Mouse (Mus musculus): ENCODE results near the gene Kcnn3.

Kcnn3 gene

DNA sequence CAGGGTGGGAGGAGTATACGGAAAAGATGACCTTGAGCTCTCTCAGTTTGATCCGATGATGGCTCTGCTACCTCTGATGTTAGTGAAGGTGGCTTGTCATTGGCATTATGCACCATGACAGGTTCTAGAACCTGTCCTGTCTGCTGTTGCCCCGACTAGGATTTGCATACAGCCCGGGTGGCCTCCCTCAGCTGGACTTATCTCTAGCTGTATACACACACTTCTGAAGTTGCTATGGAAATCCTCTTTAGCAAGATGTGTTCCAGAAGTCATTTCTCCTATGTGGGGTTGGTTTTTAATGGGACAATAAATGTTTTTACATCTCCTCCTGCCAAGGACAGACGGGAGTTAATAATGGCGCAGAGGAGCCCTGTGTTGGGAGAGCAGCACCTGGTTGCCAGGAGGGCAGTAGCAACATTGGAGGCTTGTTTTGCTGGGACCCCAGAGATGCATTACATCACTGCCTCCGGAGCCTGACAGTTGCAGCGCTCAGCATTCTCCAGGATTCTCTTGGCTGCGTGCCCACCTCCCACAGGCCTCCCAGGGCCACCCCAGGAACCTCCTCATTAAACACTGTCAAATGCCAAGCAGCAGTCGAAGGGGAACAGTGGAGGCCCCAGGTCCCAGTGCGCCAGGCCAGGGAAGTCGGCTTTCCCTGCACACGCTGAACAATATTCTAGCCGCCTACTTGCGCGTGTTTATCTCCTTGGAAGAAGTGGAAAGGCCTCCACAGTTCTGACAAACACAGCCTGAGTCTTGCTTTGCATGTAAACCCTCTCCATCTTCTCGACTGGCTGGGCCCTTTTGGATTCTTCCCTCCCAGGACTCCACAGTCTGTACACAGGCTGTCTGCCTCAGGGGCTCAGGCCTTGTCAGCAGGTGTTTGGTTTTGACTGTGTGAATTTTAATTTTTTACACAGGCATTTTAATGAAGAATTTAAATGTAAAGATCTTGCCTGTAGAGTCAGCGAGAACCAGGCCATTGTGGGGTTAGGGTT is 93.9 kb downstream of the Kcnn3 start:
- in situ Hi-C loops (cut with MboI, MseI): no loop called here

DNA sequence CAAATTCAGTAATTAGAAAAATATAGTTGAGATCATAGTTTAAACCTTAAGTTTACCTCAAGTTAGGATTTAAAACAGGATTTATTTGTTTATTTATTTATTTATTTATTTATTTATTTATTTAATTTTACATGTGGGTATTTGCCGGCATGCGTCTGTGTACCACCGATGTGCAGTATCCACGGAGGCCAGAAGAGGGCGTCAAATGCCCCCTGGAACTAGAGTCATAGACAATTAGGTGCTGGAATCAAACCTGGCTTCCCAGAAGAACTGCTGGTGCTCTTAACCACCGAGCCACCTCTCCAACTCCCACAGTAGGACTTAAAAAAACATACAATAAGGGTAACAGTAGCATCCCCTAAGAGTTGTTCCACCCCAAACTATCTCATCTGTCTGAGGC is 96.9 kb downstream of the Kcnn3 start:
- in situ Hi-C loops (cut with MboI, MseI): no loop called here

DNA sequence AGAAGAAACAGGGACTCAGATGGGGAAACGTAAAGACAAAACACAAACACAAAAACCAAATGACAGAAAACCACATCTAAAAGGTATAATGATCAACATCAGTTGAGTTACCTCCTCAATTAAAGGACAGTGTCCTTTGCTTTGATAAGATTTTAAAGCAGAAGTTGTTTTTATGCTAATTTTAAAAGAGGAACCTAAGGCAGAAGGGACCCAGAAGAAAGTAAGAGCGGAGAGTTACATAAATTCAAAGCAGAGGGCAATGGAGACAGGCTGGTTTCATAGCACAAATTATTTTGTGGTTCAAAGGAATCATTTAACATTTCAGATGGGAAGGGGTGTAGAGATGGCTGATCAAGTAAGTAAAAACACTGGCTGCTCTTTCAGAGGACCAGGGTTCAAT is 97.4 kb downstream of the Kcnn3 start:
- in situ Hi-C loops (cut with MboI, MseI): no loop called here

DNA sequence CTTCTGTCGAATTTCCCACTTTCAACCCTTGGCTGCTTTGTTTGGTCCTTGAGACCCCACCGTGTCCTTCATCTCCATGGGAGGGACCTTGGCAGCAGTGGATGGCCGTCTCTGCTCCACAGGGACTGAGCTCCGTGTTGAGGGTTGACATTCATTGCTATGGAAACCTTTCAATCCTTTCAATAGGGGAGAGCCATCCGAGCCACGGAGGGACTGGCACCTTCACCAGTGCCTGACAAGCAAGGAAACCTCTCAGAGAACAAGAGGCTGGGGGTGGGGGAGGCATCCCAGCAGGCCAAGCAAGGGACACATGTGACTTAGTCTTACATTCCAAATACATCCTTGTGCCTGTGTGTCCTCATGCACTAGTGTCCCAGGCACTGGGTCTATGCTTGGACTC is 102.9 kb downstream of the Kcnn3 start:
- in situ Hi-C loops (cut with MboI, MseI): no loop called here

DNA sequence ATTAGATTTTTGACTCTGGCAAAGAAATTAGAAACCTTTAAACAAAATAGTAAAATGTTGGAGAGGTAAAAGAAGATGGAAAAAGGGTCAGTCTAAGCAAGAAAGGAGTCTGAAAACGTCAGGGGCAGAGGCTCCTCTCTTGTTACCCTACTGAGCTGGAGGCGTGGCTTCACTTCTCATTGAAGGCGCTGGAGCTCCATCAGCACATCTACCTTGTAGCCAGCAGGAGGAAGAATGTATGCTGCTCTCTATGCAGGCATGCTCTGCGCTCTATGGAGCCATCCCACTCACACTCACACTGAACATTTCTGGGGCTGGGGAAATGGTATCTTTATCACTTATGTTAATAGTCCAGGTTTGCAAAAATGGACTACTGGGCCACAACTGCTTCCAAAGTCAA is 103.6 kb downstream of the Kcnn3 start:
- in situ Hi-C loops (cut with MboI, MseI): no loop called here

DNA sequence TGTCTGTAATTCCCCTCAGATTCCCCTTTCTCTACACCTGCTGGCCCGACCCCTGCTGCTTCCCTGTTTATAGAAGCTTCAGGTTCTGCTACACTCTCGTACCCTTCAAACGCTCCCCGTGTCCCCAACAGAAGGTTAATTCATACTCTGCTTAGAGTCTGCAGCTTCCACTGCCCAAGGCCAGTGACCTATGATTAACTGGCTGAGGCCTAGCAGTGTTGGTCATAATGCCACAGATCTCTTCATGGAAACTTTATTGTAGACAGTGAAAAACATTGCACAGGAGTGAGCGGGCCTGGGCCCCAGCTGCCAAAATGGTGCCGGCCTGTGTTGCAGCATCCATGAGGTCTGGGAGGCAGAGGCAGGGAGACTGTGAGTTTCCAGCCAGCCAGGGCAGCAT is 104.0 kb downstream of the Kcnn3 start:
- in situ Hi-C loops (cut with MboI, MseI): no loop called here

DNA sequence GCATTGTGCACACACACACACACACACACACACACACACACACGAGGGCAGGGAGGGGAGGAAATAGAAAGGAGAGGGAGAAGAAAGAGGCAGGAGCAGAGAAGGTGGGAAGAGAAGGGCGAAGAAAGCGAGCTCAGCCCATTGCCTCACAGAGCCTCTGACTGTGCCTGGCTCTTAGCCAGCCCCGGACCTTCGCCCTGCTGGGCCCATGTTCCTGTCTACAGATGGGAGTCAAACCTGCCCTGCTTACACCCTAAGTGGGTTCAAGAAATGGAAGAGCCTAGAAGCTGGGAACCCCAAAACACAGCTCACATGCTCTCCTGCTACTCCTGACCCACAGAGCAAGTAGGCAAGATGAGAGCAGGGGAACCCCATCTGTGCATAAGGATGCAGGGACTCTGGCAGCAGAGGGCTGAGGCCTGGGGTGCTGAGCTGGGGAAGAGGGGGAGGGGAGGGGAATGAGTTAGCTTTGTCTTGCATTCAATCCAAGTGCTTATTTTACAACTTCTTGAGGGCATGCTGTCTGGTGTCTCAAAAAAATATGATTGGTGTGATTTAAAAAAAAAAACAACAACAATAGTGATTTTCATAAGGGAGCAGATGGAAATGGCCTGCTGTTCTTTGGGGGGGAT is 105.0 kb downstream of the Kcnn3 start:
- in situ Hi-C loops (cut with MboI, MseI): no loop called here

DNA sequence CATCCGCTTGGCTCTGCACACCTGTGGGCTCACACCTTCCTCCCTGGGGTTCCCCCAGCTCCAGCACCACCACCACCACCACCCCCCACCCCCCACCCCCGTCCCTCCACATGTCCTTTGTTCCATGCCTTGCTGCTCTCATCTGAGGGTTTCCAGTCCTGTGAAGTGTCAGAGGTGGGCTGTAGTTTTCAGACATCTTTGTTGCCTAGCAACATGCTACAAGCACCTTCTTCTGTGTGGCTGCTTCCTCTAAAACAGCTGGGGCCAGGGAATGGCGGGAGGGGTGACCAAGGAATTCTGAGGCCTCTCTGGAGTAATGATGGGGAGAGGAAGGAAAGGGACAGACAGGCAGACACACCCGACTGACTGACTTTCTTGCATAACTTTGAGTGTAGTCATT is 106.6 kb downstream of the Kcnn3 start:
- in situ Hi-C loops (cut with MboI, MseI): no loop called here

DNA sequence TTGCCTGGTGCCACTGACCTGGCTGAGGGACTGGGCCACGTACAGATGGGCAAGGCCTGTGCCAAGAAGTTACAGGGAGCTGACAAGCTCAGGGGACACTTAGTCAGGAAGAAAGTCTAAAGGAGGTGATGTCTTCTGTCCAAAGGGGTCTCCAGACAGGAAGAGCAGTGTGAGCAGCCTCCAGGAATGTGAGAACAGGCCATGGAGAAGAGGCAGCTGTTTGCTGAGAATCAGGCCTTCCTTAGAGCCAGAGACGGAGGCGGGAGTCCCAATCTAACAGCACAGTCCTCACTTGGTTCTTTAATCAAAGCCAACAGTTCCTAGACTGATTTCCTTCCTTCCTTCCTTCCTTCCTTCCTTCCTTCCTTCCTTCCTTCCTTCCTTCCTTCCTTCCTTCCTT is 109.8 kb downstream of the Kcnn3 start:
- in situ Hi-C loops (cut with MboI, MseI): no loop called here

DNA sequence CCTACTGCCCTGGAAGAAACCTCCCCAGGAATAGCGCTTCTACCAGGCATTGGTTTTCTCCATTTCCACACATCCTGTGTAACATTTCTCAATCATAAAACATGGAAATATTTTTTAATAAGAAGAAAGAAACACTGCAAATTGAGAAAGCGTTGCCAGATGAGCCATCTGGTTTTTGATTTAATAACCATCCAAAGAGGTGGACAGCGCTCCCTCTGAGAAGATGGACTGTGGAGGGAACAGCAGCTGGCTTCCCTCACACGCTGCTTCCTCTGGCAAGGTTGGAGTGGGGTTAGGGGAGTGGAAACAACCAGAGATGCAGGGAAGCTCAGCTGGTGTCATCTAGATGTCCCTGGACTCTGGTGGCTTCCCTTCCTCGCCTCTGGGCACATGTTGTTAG is 111.8 kb downstream of the Kcnn3 start:
- in situ Hi-C loops (cut with MboI, MseI): no loop called here

DNA sequence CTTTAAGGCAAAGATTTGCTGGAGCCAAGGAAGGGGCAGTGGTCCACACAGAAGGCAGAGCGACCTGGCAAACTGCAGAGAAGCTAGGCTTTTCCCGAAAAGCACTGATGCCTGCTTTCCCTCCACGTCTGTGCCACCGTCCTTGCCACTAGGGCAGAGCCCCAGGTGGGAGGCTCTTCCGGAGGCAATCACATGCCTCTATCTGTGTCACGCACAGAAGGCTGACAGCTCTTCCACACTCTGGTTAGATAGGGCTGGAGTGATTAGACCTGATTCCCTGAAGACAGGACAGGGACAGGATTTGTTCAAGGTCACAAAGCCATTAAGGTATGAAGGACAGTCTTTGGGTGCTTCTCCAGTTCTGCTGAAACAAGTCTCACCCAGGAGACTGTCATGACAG is 113.6 kb downstream of the Kcnn3 start:
- in situ Hi-C loops (cut with MboI, MseI): no loop called here

DNA sequence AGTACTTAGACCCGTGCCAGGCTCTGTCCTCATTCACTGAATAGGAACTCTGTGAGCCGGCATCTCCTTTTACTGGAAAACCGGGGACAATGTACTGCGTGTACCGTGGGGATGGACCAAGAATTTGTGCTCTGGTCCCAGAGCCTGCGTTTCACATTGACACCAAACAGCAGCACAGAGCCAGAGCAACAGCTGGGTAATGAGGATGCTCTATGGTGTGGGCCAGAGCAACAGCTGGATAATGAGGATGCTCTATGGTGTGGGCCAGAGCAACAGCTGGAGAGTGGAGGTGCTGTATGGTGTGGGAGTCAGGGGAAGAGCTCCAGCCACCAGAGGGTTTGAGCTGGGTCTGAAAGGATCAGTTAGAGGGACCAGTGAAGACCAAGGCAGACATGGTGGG is 114.0 kb downstream of the Kcnn3 start:
- in situ Hi-C loops (cut with MboI, MseI): no loop called here

DNA sequence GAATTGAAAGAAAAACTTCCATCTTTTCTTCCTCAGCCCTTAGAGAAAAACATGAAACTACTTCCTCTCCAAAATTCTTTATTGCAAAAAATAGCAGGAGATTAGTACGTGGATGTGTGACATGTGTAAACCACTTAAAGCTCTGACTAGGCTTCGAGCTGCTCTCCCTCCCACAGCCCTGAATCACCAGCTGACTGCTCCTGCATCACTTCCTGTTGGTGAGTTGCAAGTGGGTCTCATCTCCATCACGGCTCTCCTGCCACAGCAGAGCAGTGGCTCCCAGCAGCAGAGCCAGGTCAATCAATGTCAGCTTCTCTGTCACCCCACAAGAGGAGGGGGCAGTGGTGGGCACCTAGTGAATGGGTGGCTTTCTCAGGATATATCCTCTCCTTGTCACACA is 120.8 kb downstream of the Kcnn3 start:
- in situ Hi-C loops (cut with MboI, MseI): no loop called here

DNA sequence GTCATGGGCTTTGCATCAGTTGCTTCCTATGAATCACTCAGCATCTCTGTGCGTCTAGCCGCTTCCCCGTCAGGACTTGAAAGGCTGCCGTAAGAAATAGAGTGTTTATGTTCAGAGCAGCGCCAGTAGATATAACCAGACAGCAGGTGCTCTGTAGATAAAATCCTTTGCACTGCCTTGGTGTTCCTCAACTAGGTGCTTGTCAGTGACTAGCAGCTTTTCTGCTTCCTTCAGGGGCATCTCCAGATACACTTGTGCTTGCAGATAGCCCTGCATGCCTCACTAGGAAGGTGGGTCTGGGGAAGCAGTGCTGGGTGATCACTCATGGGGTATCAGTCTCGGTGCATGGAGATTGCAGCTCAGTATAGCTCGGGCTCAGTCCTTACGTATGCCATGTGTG is 123.4 kb downstream of the Kcnn3 start:
- in situ Hi-C loops (cut with MboI, MseI): no loop called here

DNA sequence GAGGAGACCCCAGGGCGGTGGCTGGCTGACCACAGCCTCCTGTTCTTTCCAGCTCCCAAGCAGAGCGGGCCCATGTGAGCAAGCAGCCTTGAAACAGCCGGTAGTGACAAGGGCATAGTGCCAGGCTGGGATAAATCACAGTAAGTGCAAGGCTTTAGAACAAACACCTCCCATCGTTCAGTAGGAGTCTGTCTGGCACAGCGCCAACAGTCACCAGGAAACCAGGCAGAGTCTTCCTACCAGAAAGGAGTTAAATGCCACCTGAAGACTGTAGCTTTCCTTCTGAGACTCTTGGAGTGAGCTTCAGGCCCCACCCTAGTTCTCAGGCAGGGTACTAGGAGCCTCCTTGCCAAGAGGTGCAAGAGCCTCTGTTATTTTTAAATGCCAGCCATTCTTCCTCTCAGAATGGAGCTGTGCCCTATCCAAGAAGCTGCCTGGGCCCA is 126.9 kb downstream of the Kcnn3 start:
- in situ Hi-C loops (cut with MboI, MseI): no loop called here

DNA sequence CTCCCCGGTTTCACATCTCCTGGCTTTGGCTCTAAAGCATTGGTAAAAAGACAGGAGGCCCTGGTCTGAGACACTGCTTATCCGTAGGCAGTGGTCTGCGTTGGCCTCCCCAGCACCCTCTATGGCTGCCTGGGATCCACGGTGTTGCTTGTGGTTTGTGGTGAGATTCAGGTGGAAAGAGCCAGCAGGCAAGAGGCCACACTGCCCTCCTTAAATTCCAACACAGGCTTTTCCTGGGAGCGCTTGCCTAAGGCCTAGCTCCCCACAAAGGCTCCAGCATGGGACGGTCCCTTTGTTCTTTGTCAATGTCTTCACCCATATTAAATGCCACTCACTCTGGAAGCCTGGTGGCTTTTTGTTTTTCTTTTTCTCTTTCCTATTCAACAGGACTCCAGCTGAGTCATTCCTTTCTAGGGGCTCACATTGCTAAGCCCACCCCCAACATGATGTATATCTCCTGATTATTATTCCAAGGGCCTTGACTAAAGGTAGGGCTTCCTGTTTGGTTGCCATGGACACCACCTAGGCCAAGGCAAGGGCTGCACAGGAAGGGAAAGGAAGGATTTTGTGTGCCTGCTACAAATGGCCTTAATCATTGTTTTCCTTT is 127.4 kb downstream of the Kcnn3 start:
- in situ Hi-C loops (cut with MboI, MseI): no loop called here

DNA sequence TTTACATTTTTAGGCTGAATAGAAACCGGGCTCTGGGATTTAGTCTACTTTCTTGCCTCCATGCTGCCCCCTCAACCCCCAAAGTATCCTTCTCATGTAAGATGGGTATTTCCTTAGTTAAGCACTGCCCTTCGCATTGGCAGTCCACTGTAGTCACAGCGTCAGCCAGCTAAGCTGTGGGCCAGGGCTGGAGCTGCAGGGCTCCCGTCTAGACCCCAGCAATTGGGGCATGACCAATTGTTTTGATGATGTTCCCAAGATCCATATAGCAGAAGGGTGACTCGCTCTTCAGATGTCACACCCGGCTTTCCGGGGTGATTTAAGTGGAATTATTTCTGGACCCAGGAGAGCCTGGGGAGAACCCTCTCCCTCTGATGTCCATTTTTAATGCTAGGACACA is 129.9 kb downstream of the Kcnn3 start:
- in situ Hi-C loops (cut with MboI, MseI): no loop called here

DNA sequence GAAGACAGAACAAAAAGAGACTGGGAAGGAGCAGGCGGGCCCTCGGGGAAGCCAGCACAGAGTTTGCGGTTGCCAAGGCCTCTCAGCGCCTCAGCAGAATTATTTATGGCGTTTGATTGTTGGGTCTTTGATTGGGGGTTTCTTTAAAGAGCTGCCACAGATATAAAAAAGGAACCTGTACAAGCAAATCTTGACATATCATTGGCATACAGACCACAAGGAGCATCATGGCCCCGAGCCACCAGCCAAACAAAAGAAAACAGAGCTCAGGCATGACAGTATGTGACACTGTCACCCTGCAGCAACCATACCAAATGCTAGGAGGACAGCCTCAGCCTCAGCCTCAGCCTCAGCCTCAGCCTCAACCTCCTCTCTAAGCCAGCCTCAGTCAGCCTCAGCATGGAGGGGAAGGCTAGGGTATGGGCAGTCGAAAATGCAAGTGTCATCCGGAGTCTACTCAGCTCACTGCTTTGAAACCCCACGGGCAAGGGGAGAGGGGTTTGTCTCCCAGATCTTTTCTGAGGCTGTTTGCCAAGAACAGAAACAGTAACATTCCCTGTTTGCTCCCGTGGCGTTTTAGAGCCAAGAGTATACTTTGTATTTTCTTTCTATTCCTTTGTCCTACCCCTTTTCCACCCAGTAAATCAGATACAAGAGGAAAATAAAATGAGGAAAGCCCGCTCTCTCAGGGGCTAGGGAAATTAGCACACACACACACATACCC is 133.4 kb downstream of the Kcnn3 start:
- in situ Hi-C loops (cut with MboI, MseI): no loop called here

DNA sequence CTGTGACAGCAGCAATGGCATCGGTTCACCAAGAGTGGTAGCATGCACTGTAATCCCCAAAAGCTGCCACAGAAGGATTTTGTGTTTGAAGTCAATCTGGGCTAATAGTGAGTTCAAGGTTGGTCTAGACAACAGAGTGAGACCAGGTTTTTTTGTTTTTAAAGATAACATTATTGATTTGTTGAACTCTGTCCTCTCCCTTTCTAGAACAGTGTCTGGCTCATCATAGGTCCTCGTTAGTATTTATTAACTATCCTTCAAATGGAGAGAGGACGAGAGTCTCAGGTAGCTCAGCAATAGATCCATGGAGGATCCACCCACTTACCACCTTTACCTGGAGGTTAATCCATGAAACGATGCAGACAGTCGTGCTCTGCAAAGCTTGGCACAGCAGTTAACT is 137.1 kb downstream of the Kcnn3 start:
- in situ Hi-C loops (cut with MboI, MseI): no loop called here

DNA sequence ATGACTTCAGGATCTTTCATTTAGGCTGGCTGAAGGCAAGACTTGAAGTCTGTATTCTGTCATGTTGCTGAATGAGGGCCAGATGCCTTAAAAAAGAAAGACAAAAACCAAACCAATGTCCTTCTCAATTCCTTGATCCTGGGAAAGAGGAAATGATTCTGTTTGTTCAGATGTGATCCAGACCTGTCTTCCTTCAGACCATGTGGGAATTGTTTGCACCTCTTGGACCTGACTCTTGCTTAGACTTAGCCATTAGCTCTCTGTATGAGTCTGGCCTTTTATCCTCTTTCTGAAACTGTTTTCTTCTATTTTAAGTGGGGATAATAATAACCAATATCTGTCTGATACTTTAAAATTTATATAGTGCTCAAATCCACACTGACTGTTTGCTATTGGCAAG is 138.5 kb downstream of the Kcnn3 start:
- in situ Hi-C loops (cut with MboI, MseI): no loop called here

DNA sequence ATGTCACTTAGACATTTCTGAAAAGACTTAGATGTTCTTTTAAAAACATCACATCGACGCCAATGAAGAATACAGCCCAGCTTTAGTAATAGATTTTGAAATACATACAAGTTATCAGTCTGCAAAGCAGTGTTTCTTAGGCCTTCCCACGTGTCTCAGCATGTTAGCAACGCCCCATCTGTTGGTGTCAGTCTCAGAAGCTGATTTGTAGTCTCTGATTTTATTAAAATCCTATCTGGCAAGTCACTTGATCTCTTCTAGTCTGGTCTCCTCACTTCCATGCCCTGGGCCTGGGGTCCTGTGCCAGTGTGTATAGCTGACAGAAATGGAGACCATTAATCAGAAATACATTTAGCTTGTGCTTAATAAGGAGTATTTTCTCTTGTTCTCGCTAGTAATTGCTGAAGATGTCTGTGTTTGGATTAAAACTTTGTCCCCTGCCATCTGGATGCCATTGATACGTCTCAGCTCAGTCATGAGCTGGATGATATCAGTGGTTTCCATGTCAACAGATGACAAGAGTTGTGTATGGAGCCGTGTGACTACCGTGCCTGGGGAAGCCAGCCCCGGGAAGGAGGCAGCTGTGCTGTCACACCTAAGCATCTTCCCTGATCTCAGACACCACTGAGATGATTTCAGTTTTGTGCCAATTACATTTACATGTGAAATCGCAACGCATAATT is 140.1 kb downstream of the Kcnn3 start:
- in situ Hi-C loops (cut with MboI, MseI): no loop called here
